Mouse (Mus musculus) liver, embryonic 15.5 days (tissue): Measurements from ENCODE around the gene Cnksr3. TPM values are rescaled to one million over a fixed set of nuclear protein-coding genes. Genes with fewer than 3 reads are reported as not detected.

Experiments
- ATAC-seq: fragments of 200-750 bp; cut with Nextera tagmentation; 2 replicates; pipeline ENCODE4 v1.8.0; 2017; ENCODE audit warnings: moderate number of reproducible peaks, mild to moderate bottlenecking, moderate library complexity; ENCODE audit not compliant: insufficient read depth
- H3K27ac ChIP-seq: fragments of 300-500 bp; sonication (generic); replicated peaks from 2 replicates; pipeline ENCODE4 v1.5.1; 2015; ENCODE audit warnings: mild to moderate bottlenecking, inconsistent platforms
- H3K27me3 ChIP-seq: fragments of 300-500 bp; sonication (generic); 2 replicates; pipeline ENCODE4 v1.6.1; 2015; ENCODE audit warnings: mild to moderate bottlenecking, inconsistent platforms
- H3K36me3 ChIP-seq: fragments of 300-500 bp; sonication (generic); replicated peaks from 2 replicates; pipeline ENCODE4 v1.6.1; 2015; ENCODE audit warnings: moderate library complexity, mild to moderate bottlenecking, inconsistent platforms
- H3K4me1 ChIP-seq: fragments of 300-500 bp; sonication (generic); replicated peaks from 2 replicates; pipeline ENCODE4 v1.6.1; 2015; ENCODE audit warnings: inconsistent platforms
- H3K4me2 ChIP-seq: fragments of 300-500 bp; sonication (generic); 2 replicates; pipeline ENCODE4 v1.6.1; 2015; ENCODE audit warnings: moderate library complexity, mild to moderate bottlenecking, inconsistent platforms
- H3K4me3 ChIP-seq: fragments of 300-500 bp; sonication (generic); replicated peaks from 2 replicates; pipeline ENCODE4 v1.5.1; 2015; ENCODE audit warnings: mild to moderate bottlenecking, inconsistent platforms
- H3K9ac ChIP-seq: fragments of 300-500 bp; sonication (generic); 2 replicates; pipeline ENCODE4 v1.6.1; 2015; ENCODE audit warnings: moderate library complexity, mild to moderate bottlenecking, inconsistent platforms
- H3K9me3 ChIP-seq: fragments of 300-500 bp; sonication (generic); replicated peaks from 2 replicates; pipeline ENCODE4 v1.6.1; 2016; ENCODE audit warnings: inconsistent platforms
- WGBS: fragments of 180-500 bp; shearing (Covaris S2); methylation state at CpG from one replicate; pipeline ENCODE4 v1.1.7; 2015; ENCODE audit warnings: mixed read lengths; ENCODE audit not compliant: insufficient replicate concordance; 5-methylcytosine and 5-hydroxymethylcytosine counted together
- polyA plus RNA-seq: library from polyadenylated mRNA; unstranded; fragments of >200 nt; fragmentation: Nextera tagmentation; extraction: Ambion mirVana; gene quantifications from 2 replicates; pipeline ENCODE4 v1.2.1, GENCODE M21; 2015

Cnksr3 gene
- polyA plus RNA-seq, 1 experiment from 2014 or later, result 3.5 TPM

DNA sequence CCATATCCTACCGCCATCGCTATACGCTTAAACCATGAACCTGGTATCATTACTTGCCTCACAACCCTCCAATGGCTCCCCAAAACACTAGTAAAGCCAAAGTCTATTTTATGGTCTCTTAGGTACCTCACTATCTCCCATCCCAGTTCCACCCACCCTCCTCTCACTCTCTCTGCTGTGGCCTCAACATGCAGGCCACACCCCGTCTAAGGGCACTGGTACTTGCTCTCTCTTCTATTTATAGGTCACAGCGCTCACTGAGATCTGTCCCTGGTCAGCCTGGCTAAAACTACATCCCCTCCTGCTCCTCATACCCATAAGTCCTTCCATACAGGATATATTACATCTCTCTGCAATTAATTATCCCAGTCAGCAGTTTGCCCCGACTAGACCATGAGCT lies 16.1 kb downstream of the Cnksr3 start:
- Histone ChIP-seq H3K4me1 (peaks cover 45% of the 10 kb centered on the region), H3K27me3 (no peaks in the 10 kb centered on the region), H3K9me3 (no peaks in the 10 kb centered on the region), H3K4me2 (no peak overlapping the region), H3K36me3 (no peaks in the 10 kb centered on the region), H3K4me3 (no peak overlapping the region), H3K27ac (no peak overlapping the region), H3K9ac (no peak overlapping the region)
- ATAC-seq, result peak; percentile 74
- 46% methylated on average over 6 of the region's 6 CpGs for WGBS

- Histone ChIP-seq H3K4me1 (peaks cover 54% of the 10 kb centered on the region), H3K4me3 (no peak overlapping the region), H3K36me3 (no peaks in the 10 kb centered on the region), H3K9me3 (no peaks in the 10 kb centered on the region), H3K27ac (no peak overlapping the region), H3K4me2 (no peak overlapping the region), H3K27me3 (no peaks in the 10 kb centered on the region), H3K9ac (no peak overlapping the region)
- WGBS, result 68% methylated on average over 9 of the region's 9 CpGs
- ATAC-seq, result no peak
Observed at GRCm38 (mm10) chr10:7191721-7192413, 20.2 kb downstream of the Cnksr3 start.

- no peaks in the 10 kb centered on the region for H3K36me3 ChIP-seq
- H3K27ac ChIP-seq, result no peak overlapping the region
- H3K27me3 ChIP-seq, result no peaks in the 10 kb centered on the region
- peaks cover 32% of the 10 kb centered on the region for H3K4me1 ChIP-seq
- peak; percentile 54 for ATAC-seq
- no peak overlapping the region for H3K9ac ChIP-seq
- H3K4me3 ChIP-seq, result no peak overlapping the region
- H3K9me3 ChIP-seq, result no peaks in the 10 kb centered on the region
- WGBS, result 31% methylated on average over 6 of the region's 6 CpGs
- no peak overlapping the region for H3K4me2 ChIP-seq
Observed at GRCm38 (mm10) chr10:7189194-7189593, 22.8 kb downstream of the Cnksr3 start.

DNA sequence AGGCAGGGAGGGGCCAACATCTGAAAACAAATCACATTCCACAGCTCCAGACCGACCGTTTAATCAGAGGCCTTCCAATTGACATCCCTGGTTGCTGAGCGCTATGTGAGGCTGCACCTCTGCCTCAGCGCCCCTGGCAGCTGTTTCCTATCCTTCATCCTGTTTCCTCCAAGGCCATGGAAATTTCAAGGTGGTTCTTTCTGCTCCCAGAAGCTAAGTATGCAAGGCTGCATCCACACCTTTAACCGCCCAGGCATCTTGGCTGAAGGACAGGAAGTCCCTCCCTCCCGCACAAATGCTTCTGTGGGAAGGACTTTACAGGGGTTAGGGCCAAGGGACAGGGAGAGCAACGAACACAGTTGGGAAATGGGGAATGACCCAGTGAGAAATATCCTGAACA lies 24.2 kb downstream of the Cnksr3 start:
- peaks cover 37% of the 10 kb centered on the region for H3K4me1 ChIP-seq
- no peaks in the 10 kb centered on the region for H3K36me3 ChIP-seq
- H3K27ac ChIP-seq, result no peak overlapping the region
- no peaks in the 10 kb centered on the region for H3K27me3 ChIP-seq
- ATAC-seq, result no peak
- no peak overlapping the region for H3K4me2 ChIP-seq
- no peak overlapping the region for H3K4me3 ChIP-seq
- no peak overlapping the region for H3K9ac ChIP-seq
- no peaks in the 10 kb centered on the region for H3K9me3 ChIP-seq
- WGBS, result 56% methylated on average over 7 of the region's 7 CpGs

DNA sequence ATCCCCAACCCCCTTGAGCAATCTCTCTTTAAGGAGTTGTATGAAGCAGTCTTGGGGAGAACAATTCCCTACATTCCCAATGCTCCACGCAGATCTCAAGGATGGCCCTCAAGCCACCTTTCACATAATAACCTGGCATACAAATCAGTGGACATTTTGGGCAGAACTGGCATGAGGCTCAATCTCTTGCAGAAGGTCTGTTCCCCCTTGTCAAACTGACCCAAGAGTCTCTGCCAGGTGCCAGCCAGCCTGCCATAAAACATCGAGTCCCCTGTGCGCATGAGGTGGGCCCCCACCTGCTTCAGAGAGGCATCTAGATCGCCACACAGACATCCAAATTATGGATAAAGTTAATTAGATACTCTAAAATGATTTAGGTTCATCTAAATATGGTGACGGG lies 25.0 kb downstream of the Cnksr3 start:
- Histone ChIP-seq H3K27me3 (no peaks in the 10 kb centered on the region), H3K36me3 (no peaks in the 10 kb centered on the region), H3K9ac (no peak overlapping the region), H3K4me2 (no peak overlapping the region), H3K4me1 (peaks cover 34% of the 10 kb centered on the region), H3K27ac (no peak overlapping the region), H3K9me3 (no peaks in the 10 kb centered on the region), H3K4me3 (no peak overlapping the region)
- ATAC-seq, result no peak
- 74% methylated on average over 5 of the region's 5 CpGs for WGBS

DNA sequence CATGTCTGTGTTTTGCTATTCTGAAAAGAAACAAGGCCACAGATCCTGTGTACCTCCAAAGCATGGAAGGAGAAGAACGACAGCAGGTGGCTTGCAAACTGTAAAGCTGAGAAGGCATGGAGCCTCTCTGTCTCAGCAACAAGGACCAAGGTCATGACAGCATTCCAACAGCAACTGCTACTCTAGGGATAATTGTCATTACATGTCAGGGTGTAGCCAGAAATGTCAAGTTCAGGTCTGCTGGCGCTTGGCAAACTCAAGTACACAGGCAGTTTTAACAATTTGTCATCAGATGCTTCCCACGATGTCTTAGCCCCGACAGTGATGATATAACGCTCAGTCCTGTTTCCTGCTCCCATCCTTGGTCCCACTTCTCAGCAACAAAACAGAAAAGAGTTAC lies 26.0 kb downstream of the Cnksr3 start:
- 69% methylated on average over 5 of the region's 5 CpGs for WGBS
- Histone ChIP-seq H3K4me3 (no peak overlapping the region), H3K36me3 (no peaks in the 10 kb centered on the region), H3K9me3 (no peaks in the 10 kb centered on the region), H3K4me1 (peaks cover 32% of the 10 kb centered on the region), H3K4me2 (no peak overlapping the region), H3K27ac (no peak overlapping the region), H3K27me3 (no peaks in the 10 kb centered on the region), H3K9ac (no peak overlapping the region)
- no peak for ATAC-seq

GRCm38 (mm10) chr10:7183171-7183631 lies 28.8 kb downstream of the Cnksr3 start:
- Histone ChIP-seq H3K9ac (no peak overlapping the region), H3K9me3 (no peaks in the 10 kb centered on the region), H3K27ac (no peak overlapping the region), H3K36me3 (no peaks in the 10 kb centered on the region), H3K4me1 (peaks cover 25% of the 10 kb centered on the region), H3K4me3 (no peak overlapping the region), H3K4me2 (no peak overlapping the region), H3K27me3 (no peaks in the 10 kb centered on the region)
- WGBS, result 36% methylated on average over 6 of the region's 6 CpGs
- no peak for ATAC-seq

DNA sequence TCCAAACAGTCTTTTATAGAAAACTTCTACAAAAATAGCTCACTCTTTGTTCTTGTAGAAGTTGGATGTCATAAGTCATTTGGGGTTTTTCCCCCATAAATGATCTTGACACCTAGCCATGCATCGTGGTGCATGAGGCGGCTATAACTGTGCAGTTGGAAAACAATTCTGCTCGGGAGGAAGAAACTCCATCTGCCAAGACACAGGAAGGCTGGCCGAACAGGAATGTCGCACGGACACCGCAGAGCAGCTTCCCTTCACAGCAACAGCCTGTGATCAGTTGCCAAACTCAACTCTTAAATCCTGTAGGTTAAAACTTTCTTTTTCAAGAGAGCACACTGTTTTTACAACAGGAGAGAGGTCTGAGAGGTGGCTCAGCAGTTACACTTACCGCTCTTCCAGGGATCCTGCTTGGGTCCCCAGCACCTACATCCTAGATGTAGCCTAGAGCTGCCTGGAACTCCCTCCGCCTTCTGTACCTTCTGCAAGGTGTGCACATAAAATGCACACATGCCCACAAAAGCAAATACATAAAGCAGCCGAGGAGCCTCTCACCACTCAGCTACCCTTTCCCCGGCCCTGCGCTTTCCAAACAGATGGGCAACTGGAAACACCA lies 29.4 kb downstream of the Cnksr3 start:
- no peaks in the 10 kb centered on the region for H3K9me3 ChIP-seq
- WGBS, result 58% methylated on average over 12 of the region's 12 CpGs
- H3K27ac ChIP-seq, result no peak overlapping the region
- no peak overlapping the region for H3K9ac ChIP-seq
- no peaks in the 10 kb centered on the region for H3K27me3 ChIP-seq
- H3K4me3 ChIP-seq, result no peak overlapping the region
- no peak overlapping the region for H3K4me2 ChIP-seq
- H3K4me1 ChIP-seq, result peaks cover 25% of the 10 kb centered on the region
- H3K36me3 ChIP-seq, result no peaks in the 10 kb centered on the region
- no peak for ATAC-seq

- Histone ChIP-seq H3K9me3 (no peaks in the 10 kb centered on the region), H3K9ac (no peak overlapping the region), H3K27me3 (no peaks in the 10 kb centered on the region), H3K27ac (no peak overlapping the region), H3K36me3 (no peaks in the 10 kb centered on the region), H3K4me3 (no peak overlapping the region), H3K4me1 (peaks cover 25% of the 10 kb centered on the region), H3K4me2 (no peak overlapping the region)
- 76% methylated on average over 5 of the region's 5 CpGs for WGBS
- ATAC-seq, result no peak
Observed at GRCm38 (mm10) chr10:7180296-7180695, 31.7 kb downstream of the Cnksr3 start.

DNA sequence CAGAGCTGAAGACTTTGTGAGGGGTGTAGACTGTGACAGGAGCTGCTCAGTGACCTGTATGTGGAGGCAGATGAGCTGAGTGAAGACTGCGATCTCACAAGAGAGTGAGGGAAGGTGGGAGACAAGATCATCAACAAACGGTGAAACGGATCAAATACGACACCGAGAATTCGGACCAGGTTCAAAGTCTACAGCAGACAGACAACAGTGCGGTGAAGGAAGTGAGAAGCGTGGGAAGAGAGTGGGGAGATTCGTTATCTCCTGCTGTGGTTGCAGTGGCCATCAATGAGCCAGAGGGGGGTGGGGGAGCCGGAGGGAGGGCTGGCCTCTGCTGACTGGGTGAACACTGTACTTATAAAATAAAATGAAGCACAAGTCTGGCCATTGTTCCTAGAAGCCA lies 33.5 kb downstream of the Cnksr3 start:
- no peaks in the 10 kb centered on the region for H3K36me3 ChIP-seq
- no peak overlapping the region for H3K4me3 ChIP-seq
- WGBS, result 16% methylated on average over 10 of the region's 10 CpGs
- H3K27ac ChIP-seq, result no peak overlapping the region
- H3K9me3 ChIP-seq, result no peaks in the 10 kb centered on the region
- H3K4me1 ChIP-seq, result peaks cover 25% of the 10 kb centered on the region
- H3K27me3 ChIP-seq, result no peaks in the 10 kb centered on the region
- no peak overlapping the region for H3K9ac ChIP-seq
- no peak for ATAC-seq
- no peak overlapping the region for H3K4me2 ChIP-seq

GRCm38 (mm10) chr10:7176205-7176910 lies 35.7 kb downstream of the Cnksr3 start:
- Histone ChIP-seq H3K27me3 (no peaks in the 10 kb centered on the region), H3K4me1 (peaks cover 14% of the 10 kb centered on the region), H3K27ac (no peak overlapping the region), H3K9ac (no peak overlapping the region), H3K4me2 (no peak overlapping the region), H3K9me3 (no peaks in the 10 kb centered on the region), H3K4me3 (no peak overlapping the region), H3K36me3 (no peaks in the 10 kb centered on the region)
- WGBS, result 80% methylated on average over 8 of the region's 8 CpGs
- no peak for ATAC-seq
